Mouse (Mus musculus): Measurements from ENCODE around the gene 4930519P11Rik. TPM values are rescaled to one million over a fixed set of nuclear protein-coding genes. Genes with fewer than 3 reads are reported as not detected.

The 4930519P11Rik gene
- polyA plus RNA-seq, 1 experiment from 2014 or later, result not detected

DNA sequence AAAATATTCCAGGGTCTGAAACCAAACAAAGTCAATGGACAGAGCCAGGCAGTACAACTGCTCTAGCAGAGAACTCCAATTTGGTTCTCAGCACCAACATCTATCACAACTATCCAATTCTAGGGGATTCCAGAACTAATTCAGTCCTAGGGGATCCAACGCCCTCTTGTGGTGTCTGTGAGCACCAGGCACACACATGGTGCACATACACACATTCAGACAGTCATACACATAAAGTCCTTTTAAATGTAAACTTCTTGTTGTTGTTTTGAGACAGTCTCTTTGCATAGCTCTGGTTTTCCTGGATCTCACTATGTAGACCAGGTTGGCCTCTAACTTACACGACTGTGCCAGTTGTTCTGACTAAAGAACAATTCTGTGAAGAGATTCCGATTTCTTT is 37.2 kb upstream of the 4930519P11Rik start:
- Histone ChIP-seq H3K27ac (ENCODE audit: low read length) (no peak overlapping the region), H3K36me3 (ENCODE audit: control insufficient read depth, insufficient read depth) (peaks cover 3% of the 10 kb centered on the region), H3K4me1 (replicated peaks; ENCODE audit: control insufficient read depth, insufficient read depth, low read length) (no peaks in the 10 kb centered on the region), H3K4me3 (replicated peaks; ENCODE audit: low read length) (no peak overlapping the region), H3K9ac (replicated peaks; ENCODE audit: low read depth, low read length) (no peak overlapping the region), H3K9me3 (ENCODE audit: control insufficient read depth, low read length) (0 out of 2 replicates have a peak, but pooled peaks cover 2% of the 10 kb centered on the region), H3K27me3 (replicated peaks; ENCODE audit: control insufficient read depth, insufficient read depth, low read length) (no peaks in the 10 kb centered on the region), H3K4me2 (ENCODE audit: low read length) (no peak overlapping the region)
- ATAC-seq, result no peak
- 83% methylated on average over 3 of the region's 3 CpGs for WGBS

DNA sequence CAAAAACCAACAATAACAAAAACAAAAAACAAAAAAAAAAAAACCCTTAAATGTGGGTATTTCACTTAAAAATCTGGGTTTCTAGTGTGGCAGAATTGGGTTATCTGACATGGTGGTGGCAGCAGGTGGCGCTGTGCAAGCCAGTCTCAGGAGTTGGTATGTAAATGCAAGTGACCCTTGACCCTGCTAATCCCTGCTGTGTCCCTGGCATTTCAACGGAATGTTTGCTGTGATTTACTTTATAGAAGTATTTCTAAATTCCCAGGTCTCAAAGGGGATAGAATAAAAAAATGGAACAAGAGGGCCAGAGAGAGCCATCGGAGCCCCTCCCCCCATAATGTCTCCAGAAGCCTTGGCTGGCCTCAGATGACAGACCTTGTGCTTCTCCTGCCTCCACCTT is 34.8 kb upstream of the 4930519P11Rik start:
- 24% methylated on average over 3 of the region's 3 CpGs for WGBS
- H3K4me2 ChIP-seq (ENCODE audit: low read length), result no peak overlapping the region
- no peak overlapping the region for H3K27ac ChIP-seq (ENCODE audit: low read length)
- no peaks in the 10 kb centered on the region for H3K4me1 ChIP-seq (replicated peaks; ENCODE audit: control insufficient read depth, insufficient read depth, low read length)
- H3K36me3 ChIP-seq (ENCODE audit: control insufficient read depth, insufficient read depth), result peaks cover 8% of the 10 kb centered on the region
- no peak overlapping the region for H3K9ac ChIP-seq (replicated peaks; ENCODE audit: low read depth, low read length)
- no peak overlapping the region for H3K4me3 ChIP-seq (replicated peaks; ENCODE audit: low read length)
- ATAC-seq, result no peak
- 0 out of 2 replicates have a peak, but pooled peaks cover 2% of the 10 kb centered on the region for H3K9me3 ChIP-seq (ENCODE audit: control insufficient read depth, low read length)
- no peaks in the 10 kb centered on the region for H3K27me3 ChIP-seq (replicated peaks; ENCODE audit: control insufficient read depth, insufficient read depth, low read length)

DNA sequence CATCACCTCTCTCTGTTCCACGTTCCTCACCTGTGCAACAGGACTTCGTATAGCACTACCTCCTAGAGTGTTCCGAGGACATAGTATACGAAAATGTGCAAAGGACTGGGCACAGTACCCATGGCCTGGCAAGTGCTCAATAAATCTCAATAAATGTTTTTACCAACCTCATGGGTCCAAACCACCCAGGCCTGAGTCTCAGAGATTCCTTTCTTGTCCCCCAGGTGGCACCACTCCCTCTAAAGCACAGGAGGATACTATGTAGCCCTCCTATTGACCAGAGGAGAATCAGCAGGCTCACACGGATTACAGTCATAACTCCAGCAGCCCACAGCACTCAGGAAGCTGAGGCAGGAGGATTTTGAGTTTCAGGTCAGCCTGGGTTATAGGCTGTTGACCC is 33.4 kb upstream of the 4930519P11Rik start:
- no peak overlapping the region for H3K27ac ChIP-seq (ENCODE audit: low read length)
- H3K9ac ChIP-seq (replicated peaks; ENCODE audit: low read depth, low read length), result no peak overlapping the region
- H3K9me3 ChIP-seq (ENCODE audit: control insufficient read depth, low read length), result 0 out of 2 replicates have a peak, but pooled peaks cover 2% of the 10 kb centered on the region
- H3K36me3 ChIP-seq (ENCODE audit: control insufficient read depth, insufficient read depth), result peaks cover 18% of the 10 kb centered on the region
- 74% methylated on average over 5 of the region's 5 CpGs for WGBS
- no peak overlapping the region for H3K4me3 ChIP-seq (replicated peaks; ENCODE audit: low read length)
- no peak overlapping the region for H3K4me2 ChIP-seq (ENCODE audit: low read length)
- H3K4me1 ChIP-seq (replicated peaks; ENCODE audit: control insufficient read depth, insufficient read depth, low read length), result no peaks in the 10 kb centered on the region
- ATAC-seq, result peak; percentile 10; the same call in 1 of the 2 replicates
- H3K27me3 ChIP-seq (replicated peaks; ENCODE audit: control insufficient read depth, insufficient read depth, low read length), result no peaks in the 10 kb centered on the region

DNA sequence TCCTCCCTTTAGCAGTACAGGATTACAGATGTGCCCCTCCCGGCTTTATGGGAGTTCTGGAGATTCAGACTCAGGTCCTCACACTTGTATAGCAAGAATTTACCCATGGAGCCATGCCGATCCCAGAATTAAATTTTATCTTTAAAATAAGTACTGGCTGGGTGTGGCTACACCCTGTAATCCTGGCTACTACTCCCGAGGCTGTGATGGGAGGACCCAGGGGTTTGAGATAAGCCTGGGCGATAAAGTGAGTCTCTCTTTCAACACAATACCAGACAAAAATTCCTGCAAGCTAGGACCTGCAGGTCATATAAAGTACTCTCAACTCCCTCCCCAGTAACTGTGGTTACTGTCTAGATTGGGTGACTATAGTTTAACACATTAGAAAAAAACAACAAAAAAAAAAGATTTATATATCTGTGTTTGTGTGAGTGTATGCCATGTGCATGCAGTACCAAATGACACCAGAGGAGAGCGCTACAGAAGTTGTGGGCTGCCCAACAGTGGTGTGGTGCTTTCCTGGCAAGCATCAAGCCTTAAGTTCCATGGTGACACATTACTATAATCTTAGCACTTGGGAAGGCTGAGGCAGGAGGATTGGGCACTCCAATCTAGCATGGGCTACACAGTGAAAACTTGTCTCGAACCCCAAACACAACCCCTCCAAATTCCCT is 29.6 kb upstream of the 4930519P11Rik start:
- WGBS, result 90% methylated on average over 6 of the region's 6 CpGs
- Histone ChIP-seq H3K4me2 (ENCODE audit: low read length) (no peak overlapping the region), H3K27me3 (replicated peaks; ENCODE audit: control insufficient read depth, insufficient read depth, low read length) (no peaks in the 10 kb centered on the region), H3K9me3 (ENCODE audit: control insufficient read depth, low read length) (peaks cover 6% of the 10 kb centered on the region; the same call in 1 of the 2 replicates), H3K36me3 (ENCODE audit: control insufficient read depth, insufficient read depth) (peaks cover 34% of the 10 kb centered on the region), H3K27ac (ENCODE audit: low read length) (no peak overlapping the region), H3K9ac (replicated peaks; ENCODE audit: low read depth, low read length) (no peak overlapping the region), H3K4me1 (replicated peaks; ENCODE audit: control insufficient read depth, insufficient read depth, low read length) (no peaks in the 10 kb centered on the region), H3K4me3 (replicated peaks; ENCODE audit: low read length) (no peak overlapping the region)
- no peak for ATAC-seq

DNA sequence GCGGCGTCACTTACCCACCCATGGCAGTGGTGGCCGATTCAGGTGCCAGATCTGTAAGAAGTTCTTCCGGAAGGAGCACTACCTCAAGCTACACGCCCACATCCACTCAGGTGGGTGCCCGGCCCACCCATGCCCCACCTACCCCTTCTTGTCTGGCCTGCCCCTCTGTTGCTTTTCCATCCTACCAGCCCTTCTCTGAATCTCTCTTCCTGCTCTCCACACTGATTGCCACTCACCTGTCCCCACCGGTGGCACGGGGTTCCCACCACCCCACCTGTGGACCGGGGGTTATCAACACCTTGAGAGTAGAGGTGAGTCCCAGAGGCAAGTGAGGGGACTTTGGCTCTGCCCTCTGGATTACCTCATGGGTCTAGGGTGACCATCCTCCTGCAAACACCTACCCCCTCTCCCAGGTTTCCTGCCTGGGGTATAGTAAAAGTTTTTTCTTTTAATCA is 28.8 kb upstream of the 4930519P11Rik start:
- Histone ChIP-seq H3K4me2 (ENCODE audit: low read length) (no peak overlapping the region), H3K27me3 (replicated peaks; ENCODE audit: control insufficient read depth, insufficient read depth, low read length) (no peaks in the 10 kb centered on the region), H3K9ac (replicated peaks; ENCODE audit: low read depth, low read length) (no peak overlapping the region), H3K4me1 (replicated peaks; ENCODE audit: control insufficient read depth, insufficient read depth, low read length) (no peaks in the 10 kb centered on the region), H3K4me3 (replicated peaks; ENCODE audit: low read length) (no peak overlapping the region), H3K9me3 (ENCODE audit: control insufficient read depth, low read length) (peaks cover 6% of the 10 kb centered on the region; the same call in 1 of the 2 replicates), H3K27ac (ENCODE audit: low read length) (no peak overlapping the region), H3K36me3 (ENCODE audit: control insufficient read depth, insufficient read depth) (peaks cover 36% of the 10 kb centered on the region)
- ATAC-seq, result no peak
- WGBS, result 97% methylated on average over 9 of the region's 9 CpGs

DNA sequence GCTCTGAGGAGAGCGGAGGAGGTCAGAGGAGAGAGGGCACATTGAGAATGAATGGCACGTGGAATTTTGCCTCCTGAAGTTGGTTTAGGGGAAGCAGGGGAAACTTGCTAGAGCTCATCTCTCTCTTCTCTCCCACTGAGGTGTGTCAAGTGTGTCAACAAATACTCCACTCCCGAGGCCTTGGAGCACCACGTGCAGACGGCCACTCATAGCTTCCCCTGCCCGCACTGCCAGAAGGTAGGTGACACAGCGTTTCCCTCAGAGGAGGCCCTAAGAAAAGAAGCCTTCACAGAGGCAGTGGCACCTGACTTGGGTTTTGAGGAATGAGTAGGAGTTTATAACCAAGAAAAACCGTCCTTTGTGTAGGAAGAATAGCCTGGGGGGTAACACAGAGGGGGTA is 27.9 kb upstream of the 4930519P11Rik start:
- Histone ChIP-seq H3K27me3 (replicated peaks; ENCODE audit: control insufficient read depth, insufficient read depth, low read length) (no peaks in the 10 kb centered on the region), H3K9me3 (ENCODE audit: control insufficient read depth, low read length) (peaks cover 6% of the 10 kb centered on the region; the same call in 1 of the 2 replicates), H3K27ac (ENCODE audit: low read length) (no peak overlapping the region), H3K4me2 (ENCODE audit: low read length) (no peak overlapping the region), H3K9ac (replicated peaks; ENCODE audit: low read depth, low read length) (no peak overlapping the region), H3K36me3 (ENCODE audit: control insufficient read depth, insufficient read depth) (peaks cover 33% of the 10 kb centered on the region), H3K4me3 (replicated peaks; ENCODE audit: low read length) (no peak overlapping the region), H3K4me1 (replicated peaks; ENCODE audit: control insufficient read depth, insufficient read depth, low read length) (no peaks in the 10 kb centered on the region)
- WGBS, result 81% methylated on average over 8 of the region's 8 CpGs
- ATAC-seq, result no peak

DNA sequence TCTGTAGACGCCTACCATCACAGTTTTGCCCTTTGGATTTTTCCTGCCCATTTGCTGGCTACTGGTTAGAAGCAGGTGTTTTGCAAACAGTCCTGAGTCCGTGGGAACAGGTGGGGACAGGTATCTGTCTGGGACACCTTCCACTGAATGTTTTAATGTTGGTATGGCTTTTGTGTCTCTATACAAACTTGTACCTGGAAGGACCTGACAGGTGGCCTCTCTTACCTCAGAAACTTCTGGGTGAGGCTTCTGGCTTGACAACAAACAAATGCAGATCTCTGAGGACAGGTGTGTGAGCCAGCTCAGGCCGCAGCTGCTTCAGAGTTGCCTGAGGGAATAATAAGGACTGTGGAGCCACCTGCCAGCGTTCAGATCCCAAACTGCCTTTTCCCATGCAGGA is 25.9 kb upstream of the 4930519P11Rik start:
- WGBS, result 95% methylated on average over 4 of the region's 4 CpGs
- Histone ChIP-seq H3K36me3 (ENCODE audit: control insufficient read depth, insufficient read depth) (peaks cover 41% of the 10 kb centered on the region), H3K4me3 (replicated peaks; ENCODE audit: low read length) (no peak overlapping the region)

DNA sequence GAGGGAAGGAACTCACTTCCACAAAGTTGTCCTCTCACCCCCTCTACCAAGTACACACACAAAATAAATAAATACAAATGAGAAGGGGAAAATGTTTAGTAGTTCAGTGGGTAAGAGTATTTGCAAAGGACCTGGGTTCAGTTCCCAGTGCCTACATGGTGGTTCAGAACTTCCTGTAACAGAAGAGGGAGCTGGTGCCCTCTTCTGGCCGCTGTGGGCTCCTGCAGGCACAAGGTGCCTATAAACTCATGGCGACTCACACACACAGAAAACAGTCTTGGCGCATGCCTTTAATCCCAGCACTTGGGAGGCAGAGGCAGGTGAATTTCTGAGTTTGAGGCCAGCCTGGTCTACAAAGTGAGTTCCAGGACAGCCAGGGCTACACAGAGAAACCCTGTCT is 25.3 kb upstream of the 4930519P11Rik start:
- Histone ChIP-seq H3K4me2 (ENCODE audit: low read length) (no peak overlapping the region), H3K36me3 (ENCODE audit: control insufficient read depth, insufficient read depth) (peaks cover 41% of the 10 kb centered on the region), H3K27ac (ENCODE audit: low read length) (no peak overlapping the region), H3K9me3 (ENCODE audit: control insufficient read depth, low read length) (peaks cover 6% of the 10 kb centered on the region; the same call in 1 of the 2 replicates), H3K4me1 (replicated peaks; ENCODE audit: control insufficient read depth, insufficient read depth, low read length) (no peaks in the 10 kb centered on the region), H3K9ac (replicated peaks; ENCODE audit: low read depth, low read length) (no peak overlapping the region), H3K27me3 (replicated peaks; ENCODE audit: control insufficient read depth, insufficient read depth, low read length) (no peaks in the 10 kb centered on the region), H3K4me3 (replicated peaks; ENCODE audit: low read length) (no peak overlapping the region)
- no peak for ATAC-seq
- WGBS, result 94% methylated on average over 3 of the region's 3 CpGs

More for the DNA sequence above, 25.9 kb upstream of the 4930519P11Rik start:
- Histone ChIP-seq H3K4me1 (replicated peaks; ENCODE audit: control insufficient read depth, insufficient read depth, low read length) (no peaks in the 10 kb centered on the region), H3K27ac (ENCODE audit: low read length) (no peak overlapping the region), H3K9me3 (ENCODE audit: control insufficient read depth, low read length) (peaks cover 6% of the 10 kb centered on the region; the same call in 1 of the 2 replicates), H3K27me3 (replicated peaks; ENCODE audit: control insufficient read depth, insufficient read depth, low read length) (no peaks in the 10 kb centered on the region), H3K9ac (replicated peaks; ENCODE audit: low read depth, low read length) (no peak overlapping the region), H3K4me2 (ENCODE audit: low read length) (no peak overlapping the region)
- no peak for ATAC-seq

DNA sequence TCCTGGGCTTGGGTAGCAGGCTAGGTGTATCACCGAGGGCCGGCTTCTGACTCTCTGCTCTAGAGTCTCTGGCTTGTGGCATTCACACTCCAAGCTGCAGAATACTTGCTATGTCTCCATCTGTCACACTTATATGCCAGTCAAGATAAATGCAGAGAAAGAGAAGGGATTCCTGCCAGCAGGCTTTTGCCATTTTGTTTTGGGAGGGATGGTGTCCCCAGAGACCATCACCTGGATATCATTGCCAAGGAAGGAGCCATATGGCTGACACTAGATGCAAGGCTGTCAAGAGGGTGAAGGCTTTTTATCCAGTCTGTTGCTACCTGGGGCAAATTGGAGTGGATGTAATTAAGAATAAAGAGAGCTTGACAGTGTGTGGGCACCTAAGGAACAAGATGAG is 22.6 kb upstream of the 4930519P11Rik start:
- no peak overlapping the region for H3K9ac ChIP-seq (replicated peaks; ENCODE audit: low read depth, low read length)
- no peak overlapping the region for H3K4me3 ChIP-seq (replicated peaks; ENCODE audit: low read length)
- no peaks in the 10 kb centered on the region for H3K4me1 ChIP-seq (replicated peaks; ENCODE audit: control insufficient read depth, insufficient read depth, low read length)
- H3K4me2 ChIP-seq (ENCODE audit: low read length), result no peak overlapping the region
- H3K27ac ChIP-seq (ENCODE audit: low read length), result no peak overlapping the region
- H3K27me3 ChIP-seq (replicated peaks; ENCODE audit: control insufficient read depth, insufficient read depth, low read length), result no peaks in the 10 kb centered on the region
- ATAC-seq, result no peak
- peaks cover 32% of the 10 kb centered on the region for H3K36me3 ChIP-seq (ENCODE audit: control insufficient read depth, insufficient read depth)
- 84% methylated on average over 2 of the region's 2 CpGs for WGBS
- peaks cover 6% of the 10 kb centered on the region; the same call in 1 of the 2 replicates for H3K9me3 ChIP-seq (ENCODE audit: control insufficient read depth, low read length)

Measured in forebrain, embryonic 16.5 days (tissue).